Mouse (Mus musculus) gonadal fat pad, adult 2 months (tissue): ENCODE data around the gene Erv3. TPM values are rescaled to one million over a fixed set of nuclear protein-coding genes. Genes with fewer than 3 reads are reported as not detected.

Experiments used
- DNase-seq: peaks from one replicate; pipeline ENCODE4 v3.0.0-alpha.2; 2012; ENCODE audit warnings: low read depth
- polyA plus RNA-seq: library from polyadenylated mRNA; depleted of rRNA; stranded (reverse); fragments of >200 nt; gene quantifications from 2 replicates; pipeline ENCODE4 v1.2.3, GENCODE M21; 2012; rRNA removed

Gene Erv3
- polyA plus RNA-seq, 1 experiment = 0.19 TPM

DNA sequence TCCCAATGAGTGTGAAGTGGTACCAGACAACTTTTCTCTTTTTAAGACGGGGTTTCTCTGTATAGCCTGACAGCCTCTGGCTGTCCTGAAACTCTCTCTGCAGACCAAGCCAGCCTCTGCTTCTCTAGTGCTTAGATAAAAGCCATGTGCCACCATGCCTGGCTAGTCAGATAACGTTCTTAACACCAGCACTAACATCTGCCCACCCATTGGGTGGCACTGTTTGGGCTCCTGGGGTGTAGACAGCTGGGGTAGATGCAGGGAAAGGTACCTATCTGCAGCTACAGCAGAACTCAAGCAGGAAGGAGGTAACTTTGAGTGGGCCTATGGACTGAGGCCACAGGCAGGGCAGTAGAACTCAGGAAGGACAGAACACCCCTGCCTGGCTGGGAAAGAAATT is 34.0 kb downstream of the Erv3 start:
- no peak for DNase-seq

DNA sequence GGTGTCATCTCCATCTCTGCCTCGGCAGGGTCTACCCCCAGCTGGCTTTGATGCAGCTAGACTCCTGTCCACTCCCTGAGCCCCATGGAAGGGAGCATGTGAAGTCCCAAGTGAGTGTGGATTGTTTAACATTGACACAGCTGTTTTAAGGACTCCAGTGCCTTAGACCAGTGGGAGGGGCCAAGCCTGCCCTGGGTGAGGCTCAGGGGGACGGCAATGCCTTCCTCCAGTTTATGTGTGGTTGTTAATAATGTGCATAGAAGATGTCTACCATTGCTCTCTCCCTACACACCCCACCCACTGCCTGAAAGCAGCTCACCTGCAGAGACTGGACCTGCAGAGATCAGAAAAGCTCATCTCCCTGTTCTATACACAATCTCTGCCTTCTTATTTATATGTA is 35.6 kb downstream of the Erv3 start:
- DNase-seq = no peak

DNA sequence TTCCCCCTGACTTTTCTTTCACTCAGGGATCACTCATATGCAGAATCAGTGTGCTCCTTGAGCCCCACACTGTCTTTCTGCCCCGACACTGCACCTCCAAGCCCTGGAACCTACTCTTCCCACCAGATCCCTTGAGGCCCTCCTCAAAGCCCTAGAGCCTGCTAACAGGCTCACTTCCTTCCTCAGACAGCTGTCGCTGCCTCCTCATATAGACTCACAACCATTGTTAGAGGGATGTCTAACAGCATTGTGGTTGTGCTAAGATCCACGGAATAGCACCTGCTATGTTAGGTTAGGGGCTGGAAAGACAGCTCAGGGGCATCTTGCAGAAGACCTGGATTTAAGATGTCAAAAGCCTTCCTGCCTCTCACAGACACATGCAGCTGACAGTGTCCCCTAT is 37.1 kb downstream of the Erv3 start:
- DNase-seq = no peak

DNA sequence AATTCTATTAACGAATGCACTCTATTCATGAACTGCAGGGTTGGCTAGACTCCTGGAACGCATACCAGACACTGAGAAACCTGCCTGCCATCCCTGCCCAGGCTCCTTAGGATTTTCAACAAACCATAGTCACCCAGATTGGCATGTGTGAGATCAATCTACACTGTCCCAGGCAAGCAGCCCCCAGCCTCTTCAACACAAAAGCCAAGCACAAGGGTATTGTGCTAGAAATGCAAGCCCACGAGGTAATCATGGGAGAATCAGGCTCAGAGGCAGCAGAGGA is 37.9 kb downstream of the Erv3 start:
- no peak for DNase-seq

DNA sequence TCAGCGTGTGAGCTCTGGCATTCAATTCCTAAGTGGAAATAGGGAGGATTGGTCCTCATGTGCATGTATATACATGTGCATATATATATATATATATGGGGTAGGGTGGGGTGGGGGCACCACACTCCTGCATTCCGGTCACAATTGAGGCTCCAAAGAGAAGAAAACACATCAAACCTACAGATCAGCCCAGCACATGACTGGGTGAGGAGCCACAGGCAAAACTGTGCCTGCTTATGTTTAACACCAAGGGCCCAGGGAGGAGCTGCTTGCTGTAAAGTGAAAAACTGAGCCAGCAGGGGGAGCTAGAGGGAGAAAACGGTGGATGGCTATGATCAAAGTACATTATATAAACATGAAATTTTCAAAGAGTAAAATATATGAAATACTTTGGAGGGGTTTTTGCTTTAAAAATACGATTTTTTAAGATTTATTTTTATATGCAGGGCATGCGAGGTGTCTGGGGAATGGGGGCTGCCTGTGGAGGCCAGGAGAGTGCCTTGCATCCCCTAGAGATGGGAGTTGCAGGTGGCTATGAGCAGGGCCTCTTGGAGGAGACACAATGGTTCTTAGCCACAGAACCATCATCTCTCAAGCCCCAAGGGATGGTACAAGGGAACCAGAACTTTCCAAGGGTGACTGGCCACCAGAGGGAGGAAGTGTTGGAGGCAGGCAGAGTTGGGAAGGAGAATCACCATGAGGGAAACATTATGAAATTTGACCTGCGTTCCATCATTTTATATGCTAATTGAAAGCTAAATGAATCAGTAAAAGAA is 38.4 kb downstream of the Erv3 start:
- no peak for DNase-seq

DNA sequence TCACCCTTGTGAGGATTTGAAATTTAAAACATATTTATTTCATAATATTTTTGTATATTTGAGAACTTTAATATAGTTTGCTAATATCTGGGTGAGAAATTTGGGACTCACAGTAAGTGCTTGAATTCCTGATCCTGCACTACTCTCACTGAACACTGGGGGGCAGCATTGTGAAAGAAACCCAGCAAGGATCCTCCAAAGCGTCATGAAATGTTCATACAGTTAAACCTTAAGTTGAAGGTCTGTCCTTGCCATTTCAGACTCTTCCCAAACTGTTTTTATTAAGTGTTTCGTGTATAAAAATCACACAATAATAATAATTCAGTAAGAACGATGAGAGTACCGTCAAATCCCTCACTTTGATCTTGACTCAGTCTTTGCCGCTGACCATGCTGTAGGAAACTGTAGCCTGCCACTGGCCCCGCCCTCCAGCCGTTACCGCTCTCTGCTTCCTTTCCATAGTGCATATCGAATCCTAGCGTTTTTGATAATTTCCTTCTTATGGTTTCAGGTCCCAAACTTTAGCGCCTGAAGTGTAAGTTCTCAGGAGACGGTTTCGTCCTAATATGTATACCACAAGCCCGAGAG is 39.4 kb downstream of the Erv3 start:
- DNase-seq = no peak

DNA sequence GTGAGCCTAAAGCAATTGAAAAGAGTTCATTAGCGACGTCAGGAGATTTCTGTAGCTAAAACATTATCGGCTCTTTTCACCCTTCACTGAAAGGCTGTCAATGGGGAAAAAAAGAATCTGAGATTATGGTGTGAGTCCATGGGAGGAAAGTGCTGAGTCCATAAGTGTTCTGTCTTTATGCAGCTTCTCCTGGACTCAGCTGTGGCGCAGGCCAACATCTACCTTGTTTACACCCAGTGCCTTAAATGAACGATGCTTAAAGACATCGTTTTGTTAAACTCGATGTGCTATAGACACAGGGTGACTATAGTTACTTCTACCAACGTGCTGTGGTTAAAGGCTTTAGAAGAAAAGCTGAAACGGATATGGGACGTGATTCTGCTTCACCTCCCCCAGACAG is 45.2 kb downstream of the Erv3 start:
- DNase-seq = no peak

DNA sequence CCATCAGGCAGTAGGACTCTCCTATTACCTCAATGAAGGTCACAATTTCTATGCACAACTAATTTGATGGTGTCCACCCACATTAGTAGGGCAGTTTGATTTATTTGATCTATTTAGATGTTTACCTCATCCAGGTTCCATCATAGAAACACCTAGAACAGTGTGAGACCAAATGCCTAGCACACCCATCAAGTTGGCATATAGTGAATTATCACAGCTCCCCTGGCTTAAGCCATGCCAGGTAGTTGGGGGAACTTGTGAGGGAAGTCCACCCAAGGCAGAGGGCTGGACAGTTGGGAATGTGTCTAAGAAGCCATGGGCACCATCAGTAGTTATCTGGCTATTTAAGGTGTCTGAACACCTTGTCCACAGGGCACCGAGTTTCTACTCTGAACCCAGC is 46.1 kb downstream of the Erv3 start:
- no peak for DNase-seq

DNA sequence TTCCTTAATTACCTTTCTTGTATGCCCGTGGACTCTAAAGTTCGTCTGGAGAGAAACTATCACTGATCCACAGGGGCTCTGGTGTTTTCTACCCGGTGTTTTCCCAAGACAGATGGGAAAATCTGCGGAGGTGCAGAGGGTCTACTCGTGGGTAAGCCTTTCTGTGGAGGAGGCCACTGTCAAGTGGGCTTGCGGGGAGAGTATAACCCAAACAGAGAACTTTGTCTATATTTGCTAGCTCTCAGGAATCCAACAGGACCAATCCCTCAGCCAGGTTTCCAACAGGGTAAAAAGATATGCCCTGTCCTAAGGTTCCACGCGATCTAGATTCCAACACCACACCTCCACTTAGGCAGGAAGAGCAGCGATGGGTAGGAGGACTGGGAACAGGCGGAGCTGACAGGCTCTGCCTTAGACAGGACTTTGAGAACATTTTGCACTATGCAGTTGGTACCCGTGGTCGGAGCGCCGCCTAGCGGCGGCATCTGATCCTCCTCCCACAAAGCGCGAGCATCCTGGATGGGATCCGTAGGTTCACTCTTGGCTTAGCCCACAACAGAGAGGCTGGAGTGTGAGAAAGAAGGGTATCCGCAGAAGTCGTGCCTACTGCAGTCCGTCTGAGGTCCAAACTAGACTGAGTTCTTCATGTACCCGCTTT is 46.9 kb downstream of the Erv3 start:
- DNase-seq = no peak

DNA sequence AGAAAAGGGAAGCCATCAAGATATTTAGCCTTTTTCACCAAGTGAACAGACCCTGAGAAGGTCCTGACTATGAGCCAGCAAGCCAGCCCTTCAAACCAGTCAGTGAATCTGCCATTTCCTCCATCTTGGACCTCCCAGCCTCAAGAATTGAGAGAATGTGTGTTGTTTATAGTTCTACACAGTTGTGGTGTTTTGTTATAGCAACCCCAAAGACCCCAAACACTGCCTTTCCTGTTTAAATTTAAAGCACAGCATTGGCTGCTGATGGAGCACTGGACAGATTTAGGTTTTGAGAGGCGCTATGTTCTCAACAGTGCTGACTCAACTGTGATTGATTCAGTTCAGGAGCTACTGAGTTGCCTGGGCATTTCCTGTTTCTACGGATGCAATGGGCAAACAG is 47.9 kb downstream of the Erv3 start:
- no peak for DNase-seq

DNA sequence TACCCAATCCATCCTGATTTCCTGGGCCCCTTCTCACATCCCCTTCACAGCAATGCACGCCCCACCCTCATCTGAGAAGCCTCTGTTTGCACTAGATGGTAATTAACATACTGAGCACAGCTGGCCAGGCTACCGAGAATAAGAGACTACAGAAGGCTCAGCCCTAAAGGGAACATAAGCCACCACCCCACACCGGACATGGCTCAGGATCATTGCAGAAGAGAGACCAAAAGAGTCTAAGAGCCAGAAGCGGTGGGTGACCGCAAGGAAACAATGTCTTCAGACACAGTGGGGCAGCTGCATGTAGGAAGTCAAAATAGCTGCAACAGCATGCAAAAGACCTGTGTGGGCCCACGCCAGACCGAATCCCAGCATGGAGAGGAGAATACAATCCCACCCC is 50.7 kb downstream of the Erv3 start:
- no peak for DNase-seq

DNA sequence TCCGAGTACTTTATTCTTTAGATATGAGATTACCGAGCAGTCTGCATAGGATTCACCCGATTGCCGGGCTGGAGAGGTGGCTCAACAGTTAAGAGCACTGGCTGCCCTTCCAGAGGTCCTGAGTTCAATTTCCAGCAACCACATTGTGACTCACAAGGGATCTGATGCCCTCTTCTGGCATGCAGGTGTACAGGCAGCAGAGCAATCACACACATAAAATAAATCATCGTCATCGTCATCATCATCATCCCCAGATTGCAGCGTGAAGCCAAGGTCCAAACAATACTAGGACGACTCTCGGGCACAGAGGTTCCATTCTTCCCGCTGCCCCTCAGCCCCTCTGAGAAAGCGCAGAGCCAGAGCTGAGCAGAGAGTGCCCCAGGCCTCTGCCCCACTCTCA is 51.9 kb downstream of the Erv3 start:
- DNase-seq = no peak

DNA sequence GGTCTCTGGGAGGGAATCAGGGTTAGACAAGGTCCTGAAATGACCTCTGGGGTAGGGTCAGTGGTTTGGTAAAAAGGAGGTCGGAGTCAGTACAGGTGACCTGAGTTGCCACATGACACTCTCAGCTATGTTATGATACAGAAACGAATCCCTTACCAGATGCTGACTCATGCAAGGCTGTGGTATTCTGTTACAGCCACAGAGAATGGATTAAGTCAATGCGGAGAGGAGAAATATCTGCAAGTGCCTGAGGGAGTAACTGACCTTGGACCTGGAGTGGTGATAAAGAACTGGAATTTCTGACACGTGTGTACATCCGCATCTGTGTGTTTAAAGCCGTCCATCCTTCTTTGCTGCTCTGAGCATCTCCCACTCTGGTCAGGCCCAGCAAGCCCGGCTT is 52.7 kb downstream of the Erv3 start:
- no peak for DNase-seq

DNA sequence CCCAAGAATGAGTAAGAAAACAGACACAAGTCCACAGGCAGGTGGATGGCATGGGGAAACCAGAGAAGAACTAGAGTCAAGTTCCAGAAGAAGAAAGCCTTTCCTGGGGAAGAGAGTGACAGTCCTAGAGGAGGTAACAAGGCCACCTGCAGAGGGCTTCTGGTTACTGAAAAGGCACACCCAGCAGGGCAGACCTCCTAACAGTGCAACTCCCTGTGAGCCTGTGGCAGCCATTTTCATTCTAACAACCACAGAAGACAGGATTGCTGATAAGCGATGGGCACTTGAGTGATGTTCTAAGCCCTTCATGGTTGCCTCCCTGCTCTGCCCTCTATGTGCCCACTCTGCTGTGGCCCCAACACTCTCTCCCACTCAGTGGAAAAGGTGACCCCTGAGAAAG is 54.2 kb downstream of the Erv3 start:
- DNase-seq = no peak

DNA sequence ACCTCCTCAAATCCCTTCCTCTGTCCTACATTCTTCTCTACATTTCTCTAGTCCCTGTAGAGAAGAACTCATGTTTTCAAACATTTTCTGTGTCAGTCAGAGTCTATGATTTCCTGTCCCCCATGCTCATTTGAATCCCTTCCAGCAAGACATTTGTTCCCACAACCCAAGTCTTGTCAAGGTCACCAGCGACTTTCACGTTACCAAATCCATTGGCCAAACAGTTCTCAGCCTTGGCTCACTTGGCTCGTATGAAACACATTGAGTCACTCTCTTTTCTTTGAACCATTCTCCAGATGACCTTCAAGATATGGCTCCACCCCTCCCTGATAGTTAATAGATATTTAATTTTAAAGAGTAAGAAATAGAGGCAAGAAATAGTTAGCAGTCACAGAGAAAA is 55.7 kb downstream of the Erv3 start:
- no peak for DNase-seq

Other genes with a start within 250 kb of the Erv3 start
- 152 and 176 TPM in 2 replicates for gene Prnp, start 50.2 kb upstream of the Erv3 start, polyA plus RNA-seq
- not detected in 2 replicates for gene Prn, start 50.2 kb upstream of the Erv3 start, polyA plus RNA-seq
- gene Prnd, start 91.1 kb upstream of the Erv3 start, polyA plus RNA-seq = 12.3 and 14.4 TPM in 2 replicates
- gene Rassf2, start 170.5 kb upstream of the Erv3 start, polyA plus RNA-seq = 14.1 and 18.9 TPM in 2 replicates